Mouse (Mus musculus) stomach, embryonic 15.5 days (tissue): ENCODE measurements at regions not wholly inside any gene's neighbourhood (a gene's known extent, or its start where the extent isn't known, plus 50 kb on each side); places are given as distances from the start of the nearest gene placed in this dataset.

ENCODE experiments used
- ATAC-seq: fragments of 200-750 bp; cut with Nextera tagmentation; 2 replicates; pipeline ENCODE4 v1.8.0; 2017; ENCODE audit warnings: low read depth, moderate number of reproducible peaks, moderate TSS enrichment; ENCODE audit not compliant: insufficient read depth, low FRiP score
- H3K27ac ChIP-seq: fragments of 300-500 bp; sonication (generic); 2 replicates; pipeline ENCODE4 v1.5.1; 2015; ENCODE audit warnings: mild to moderate bottlenecking, inconsistent platforms
- H3K27me3 ChIP-seq: fragments of 300-500 bp; sonication (generic); replicated peaks from 2 replicates; pipeline ENCODE4 v1.6.1; 2015; ENCODE audit warnings: inconsistent platforms
- H3K36me3 ChIP-seq: fragments of 300-500 bp; sonication (generic); 2 replicates; pipeline ENCODE4 v1.6.1; 2015; ENCODE audit warnings: inconsistent platforms
- H3K4me1 ChIP-seq: fragments of 300-500 bp; sonication (generic); 2 replicates; pipeline ENCODE4 v1.6.1; 2015; ENCODE audit warnings: inconsistent platforms
- H3K4me2 ChIP-seq: fragments of 300-500 bp; sonication (generic); 2 replicates; pipeline ENCODE4 v1.6.1; 2015; ENCODE audit warnings: mild to moderate bottlenecking, inconsistent platforms
- H3K4me3 ChIP-seq: fragments of 300-500 bp; sonication (generic); replicated peaks from 2 replicates; pipeline ENCODE4 v1.5.1; 2015; ENCODE audit warnings: inconsistent platforms
- H3K9ac ChIP-seq: fragments of 300-500 bp; sonication (generic); 2 replicates; pipeline ENCODE4 v1.6.1; 2015; ENCODE audit warnings: inconsistent platforms
- H3K9me3 ChIP-seq: fragments of 300-500 bp; sonication (generic); 2 replicates; pipeline ENCODE4 v1.6.1; 2016; ENCODE audit warnings: inconsistent platforms
- WGBS: fragments of 180-500 bp; shearing (Covaris S2); methylation state at CpG from one replicate; pipeline ENCODE4 v1.1.7; 2015; 5-methylcytosine and 5-hydroxymethylcytosine counted together

DNA sequence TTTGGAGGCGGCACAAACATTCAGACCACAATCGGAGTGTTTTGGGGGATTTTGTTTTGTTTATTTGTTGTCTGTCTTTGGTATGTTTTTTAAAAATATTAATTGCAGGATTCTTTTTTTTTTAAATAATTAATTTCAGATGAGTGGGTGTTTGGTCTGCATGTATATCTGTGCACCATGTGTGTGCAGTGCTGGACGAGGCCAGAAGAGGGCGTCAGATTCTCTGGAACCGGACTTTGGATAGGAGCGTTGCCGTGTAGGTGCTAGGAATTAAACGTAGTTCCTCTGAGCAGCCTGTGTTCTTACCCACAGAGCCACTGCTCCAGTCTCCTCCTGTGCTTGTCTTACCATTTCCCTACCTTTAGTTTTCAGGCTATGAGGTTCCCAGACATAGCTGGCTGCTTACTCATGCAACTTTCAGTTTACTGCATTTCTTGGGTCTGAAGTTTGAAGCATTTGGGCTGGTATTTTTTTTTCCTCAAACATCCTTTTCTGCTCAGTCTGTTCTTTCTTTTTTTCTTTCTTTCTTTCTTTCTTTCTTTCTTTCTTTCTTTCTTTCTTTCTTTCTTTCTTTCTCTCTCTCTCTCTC, 95.4 kb upstream of the Arhgap5 start:
- Histone ChIP-seq H3K27me3 (no peaks in the 10 kb centered on the region), H3K36me3 (no peaks in the 10 kb centered on the region), H3K4me3 (no peak overlapping the region), H3K27ac (no peak overlapping the region), H3K9ac (no peak overlapping the region), H3K4me1 (no peaks in the 10 kb centered on the region), H3K4me2 (no peak overlapping the region), H3K9me3 (no peaks in the 10 kb centered on the region)
- WGBS: 89% methylated on average over 8 of the region's 8 CpGs
- no peak for ATAC-seq

DNA sequence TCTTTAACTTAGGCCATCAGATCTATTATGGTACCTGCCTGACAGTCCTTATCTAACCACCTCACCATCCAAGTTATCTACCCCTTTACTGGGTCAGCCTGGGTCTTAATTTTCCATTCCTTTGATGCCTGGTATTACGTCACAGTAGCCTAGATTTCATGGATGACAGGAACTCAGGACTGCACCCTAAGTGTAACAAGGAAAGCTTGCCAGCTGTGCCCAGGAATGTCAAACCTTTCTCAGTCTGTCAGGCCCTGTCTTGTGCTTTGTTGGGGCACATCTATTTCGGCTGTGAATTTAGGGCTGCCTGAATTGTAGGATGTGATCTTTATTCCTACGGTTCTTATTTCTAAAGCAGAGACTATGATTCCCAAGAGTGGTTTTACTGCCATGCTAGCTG, 94.6 kb upstream of the Arhgap5 start:
- WGBS: 84% methylated on average over 3 of the region's 3 CpGs
- H3K9ac ChIP-seq: no peak overlapping the region
- no peaks in the 10 kb centered on the region for H3K27me3 ChIP-seq
- H3K4me1 ChIP-seq: no peaks in the 10 kb centered on the region
- ATAC-seq: no peak
- H3K4me2 ChIP-seq: no peak overlapping the region
- H3K36me3 ChIP-seq: no peaks in the 10 kb centered on the region
- no peaks in the 10 kb centered on the region for H3K9me3 ChIP-seq
- no peak overlapping the region for H3K27ac ChIP-seq
- H3K4me3 ChIP-seq: no peak overlapping the region

DNA sequence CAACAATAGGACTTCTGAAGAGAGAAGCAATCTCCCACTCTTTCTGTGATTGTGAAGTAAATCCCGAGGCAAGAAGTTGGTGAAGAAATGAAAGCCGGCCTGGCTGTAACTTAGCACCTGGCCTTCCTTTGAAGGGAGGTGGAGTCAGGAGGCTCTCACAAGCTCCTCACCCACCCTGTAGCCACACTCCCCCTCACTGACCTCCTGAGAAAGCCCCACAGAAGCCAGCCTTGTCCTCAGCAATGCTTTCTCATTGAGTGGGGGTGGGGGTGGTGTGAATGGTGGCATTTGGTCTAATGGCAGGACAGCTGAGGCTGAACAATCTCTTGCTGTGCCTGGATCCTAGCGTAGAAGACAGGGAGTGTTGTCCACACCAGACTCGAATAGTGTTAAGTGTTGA, 91.6 kb upstream of the Arhgap5 start:
- Histone ChIP-seq H3K27ac (no peak overlapping the region), H3K27me3 (no peaks in the 10 kb centered on the region), H3K4me2 (no peak overlapping the region), H3K4me1 (no peaks in the 10 kb centered on the region), H3K36me3 (no peaks in the 10 kb centered on the region), H3K9ac (no peak overlapping the region), H3K4me3 (no peak overlapping the region), H3K9me3 (no peaks in the 10 kb centered on the region)
- ATAC-seq: no peak
- WGBS: 71% methylated on average over 4 of the region's 4 CpGs

DNA sequence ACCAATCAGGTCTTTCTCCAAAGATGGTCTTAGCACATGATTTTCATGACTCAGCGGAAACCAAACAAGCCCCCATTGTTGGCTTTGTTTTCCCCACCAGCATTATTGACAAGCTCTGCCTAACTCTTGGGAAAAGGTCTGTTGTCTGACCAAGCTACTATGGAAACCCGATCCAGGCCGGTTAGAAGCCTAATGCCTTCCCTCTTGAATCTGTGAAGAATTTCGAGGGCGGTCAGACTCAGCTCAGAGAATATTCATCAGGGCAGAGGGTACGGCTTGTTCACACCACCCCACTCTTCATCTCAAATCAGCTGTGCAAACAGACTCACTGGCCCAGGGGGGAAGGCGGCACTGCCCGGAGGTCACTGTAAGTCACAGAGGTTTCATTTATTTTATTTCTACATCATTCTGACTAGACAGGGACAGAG, 90.7 kb upstream of the Arhgap5 start:
- no peak overlapping the region for H3K27ac ChIP-seq
- no peak overlapping the region for H3K9ac ChIP-seq
- H3K27me3 ChIP-seq: no peaks in the 10 kb centered on the region
- H3K4me2 ChIP-seq: no peak overlapping the region
- H3K4me1 ChIP-seq: no peaks in the 10 kb centered on the region
- no peak for ATAC-seq
- H3K36me3 ChIP-seq: no peaks in the 10 kb centered on the region
- 39% methylated on average over 8 of the region's 8 CpGs for WGBS
- no peak overlapping the region for H3K4me3 ChIP-seq
- H3K9me3 ChIP-seq: no peaks in the 10 kb centered on the region

DNA sequence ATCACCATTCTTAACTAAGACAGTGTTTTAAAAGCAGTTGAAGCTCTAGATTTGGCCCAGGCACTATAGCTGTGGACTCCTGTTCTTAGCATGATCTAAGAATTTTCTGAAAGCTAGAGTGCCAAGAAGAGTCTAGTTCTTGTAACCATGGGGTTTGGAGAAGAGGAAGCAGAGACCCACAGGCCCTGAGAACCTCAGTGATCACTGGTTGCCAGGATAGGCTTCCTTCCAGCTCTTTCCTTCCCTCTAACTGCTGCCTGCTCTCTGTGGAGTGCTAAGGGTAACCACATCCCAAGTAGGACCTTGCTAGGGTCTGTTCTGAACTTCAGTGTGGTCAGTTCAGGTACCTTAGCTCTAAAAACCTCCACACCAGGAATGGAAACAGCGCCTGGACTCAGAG, 81.0 kb upstream of the Arhgap5 start:
- Histone ChIP-seq H3K4me2 (no peak overlapping the region), H3K4me1 (no peaks in the 10 kb centered on the region), H3K27me3 (no peaks in the 10 kb centered on the region), H3K9me3 (no peaks in the 10 kb centered on the region), H3K9ac (no peak overlapping the region), H3K4me3 (no peak overlapping the region), H3K27ac (no peak overlapping the region), H3K36me3 (no peaks in the 10 kb centered on the region)
- 90% methylated on average over 1 of the region's 1 CpGs for WGBS
- no peak for ATAC-seq

DNA sequence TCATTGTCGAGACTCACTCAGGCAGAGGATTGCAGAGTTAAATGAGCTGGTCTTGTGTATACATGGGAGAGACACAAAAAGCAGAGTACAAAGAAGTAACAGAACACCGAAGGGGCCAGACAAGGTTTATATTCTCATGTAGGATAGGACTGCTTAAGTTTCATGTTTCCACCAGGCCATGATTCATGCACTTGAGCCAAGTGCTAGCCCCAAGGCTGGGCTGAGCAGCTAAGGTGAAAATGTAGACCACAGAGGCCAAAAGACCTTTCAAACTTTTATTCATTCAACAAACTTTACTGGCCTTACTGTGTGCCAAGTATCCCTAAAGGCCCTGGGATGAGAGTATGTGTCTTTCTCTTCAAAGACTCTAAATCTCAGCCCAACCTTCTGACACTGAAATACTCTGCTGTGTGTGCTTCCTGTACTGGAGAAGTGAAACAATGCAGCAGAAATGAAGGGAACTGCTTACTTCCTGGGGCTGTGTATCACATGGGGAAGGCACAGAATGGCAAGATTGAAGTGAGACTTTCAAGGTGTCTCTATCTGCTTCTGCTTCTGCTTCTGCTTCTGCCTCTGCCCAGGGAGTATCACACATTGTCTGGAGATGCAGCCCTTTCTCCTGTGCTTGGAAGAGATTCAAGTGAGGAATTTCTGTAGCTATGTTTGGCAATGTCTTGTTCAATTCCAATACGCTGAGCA, 79.3 kb upstream of the Arhgap5 start:
- Histone ChIP-seq H3K27me3 (no peaks in the 10 kb centered on the region), H3K27ac (no peak overlapping the region), H3K36me3 (no peaks in the 10 kb centered on the region), H3K9me3 (no peaks in the 10 kb centered on the region), H3K4me1 (no peaks in the 10 kb centered on the region), H3K9ac (no peak overlapping the region), H3K4me2 (no peak overlapping the region), H3K4me3 (no peak overlapping the region)
- WGBS: 67% methylated on average over 3 of the region's 3 CpGs
- no peak for ATAC-seq

DNA sequence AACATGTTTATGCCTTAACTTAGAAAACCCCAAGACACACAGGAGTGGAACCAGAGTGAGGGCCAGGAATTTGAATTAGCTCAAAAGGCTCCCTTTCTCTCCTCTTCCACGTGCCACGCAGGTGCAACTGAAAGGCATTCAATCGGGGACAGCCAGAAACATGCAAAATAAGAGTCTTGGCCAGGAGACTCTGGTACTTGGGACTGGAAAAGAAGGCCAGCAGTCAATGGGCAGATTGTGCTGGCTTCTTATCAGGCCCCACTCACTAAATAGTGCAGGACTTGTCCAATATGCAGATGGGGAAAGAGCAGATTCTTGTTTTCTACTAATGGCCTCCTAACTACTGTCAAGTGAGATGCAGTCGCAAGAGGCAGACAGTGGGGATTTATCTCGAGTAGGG, 73.8 kb upstream of the Arhgap5 start:
- no peaks in the 10 kb centered on the region for H3K4me1 ChIP-seq
- no peak overlapping the region for H3K27ac ChIP-seq
- ATAC-seq: no peak
- 73% methylated on average over 5 of the region's 5 CpGs for WGBS
- no peaks in the 10 kb centered on the region for H3K9me3 ChIP-seq
- H3K36me3 ChIP-seq: no peaks in the 10 kb centered on the region
- H3K4me2 ChIP-seq: no peak overlapping the region
- no peaks in the 10 kb centered on the region for H3K27me3 ChIP-seq
- no peak overlapping the region for H3K4me3 ChIP-seq
- no peak overlapping the region for H3K9ac ChIP-seq

DNA sequence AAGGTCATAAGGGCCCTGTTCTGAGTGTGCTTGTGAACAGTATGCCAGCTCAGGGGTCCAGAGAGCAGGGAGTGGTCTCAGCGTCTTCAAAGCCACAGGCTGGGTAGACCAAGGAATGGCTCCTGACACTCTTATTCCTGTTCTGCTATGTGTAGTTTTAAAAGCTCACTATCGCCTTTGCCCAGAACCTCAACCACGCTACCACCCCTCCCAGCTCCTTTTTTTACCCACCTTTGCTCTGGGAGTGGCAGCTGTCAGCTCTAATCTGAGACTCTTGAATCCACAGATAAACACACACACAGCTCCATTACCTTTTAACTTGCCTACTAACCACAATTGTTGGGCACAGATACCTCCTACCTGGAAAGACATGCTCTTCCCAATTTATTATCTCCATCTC, 71.8 kb upstream of the Arhgap5 start:
- 79% methylated on average over 3 of the region's 3 CpGs for WGBS
- Histone ChIP-seq H3K4me3 (no peak overlapping the region), H3K4me1 (no peaks in the 10 kb centered on the region), H3K27me3 (no peaks in the 10 kb centered on the region), H3K4me2 (no peak overlapping the region), H3K9me3 (no peaks in the 10 kb centered on the region), H3K9ac (no peak overlapping the region), H3K27ac (no peak overlapping the region), H3K36me3 (no peaks in the 10 kb centered on the region)
- no peak for ATAC-seq

DNA sequence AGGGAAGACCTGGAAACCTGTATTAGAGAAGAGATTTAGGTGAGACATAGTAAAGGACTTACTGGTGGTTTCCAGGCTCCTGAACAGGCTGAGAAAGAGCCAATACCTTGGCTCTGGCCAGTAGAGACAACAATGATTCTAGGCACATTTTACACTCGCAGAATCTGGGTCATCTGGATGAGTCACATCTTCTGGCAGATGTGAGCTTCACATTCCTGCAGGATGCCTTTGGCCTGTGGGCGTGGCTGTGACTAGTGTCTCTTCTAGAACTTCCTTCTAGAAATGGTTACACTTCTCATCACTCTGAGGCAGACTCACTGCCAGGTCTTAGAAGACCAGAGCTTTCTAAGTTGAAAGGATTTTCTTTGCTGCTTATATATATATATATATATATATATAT, 69.8 kb upstream of the Arhgap5 start:
- ATAC-seq: no peak
- Histone ChIP-seq H3K9ac (no peak overlapping the region), H3K27me3 (no peaks in the 10 kb centered on the region), H3K4me3 (no peak overlapping the region), H3K4me1 (no peaks in the 10 kb centered on the region), H3K36me3 (no peaks in the 10 kb centered on the region), H3K27ac (no peak overlapping the region), H3K9me3 (no peaks in the 10 kb centered on the region), H3K4me2 (no peak overlapping the region)
- 60% methylated on average over 2 of the region's 2 CpGs for WGBS

DNA sequence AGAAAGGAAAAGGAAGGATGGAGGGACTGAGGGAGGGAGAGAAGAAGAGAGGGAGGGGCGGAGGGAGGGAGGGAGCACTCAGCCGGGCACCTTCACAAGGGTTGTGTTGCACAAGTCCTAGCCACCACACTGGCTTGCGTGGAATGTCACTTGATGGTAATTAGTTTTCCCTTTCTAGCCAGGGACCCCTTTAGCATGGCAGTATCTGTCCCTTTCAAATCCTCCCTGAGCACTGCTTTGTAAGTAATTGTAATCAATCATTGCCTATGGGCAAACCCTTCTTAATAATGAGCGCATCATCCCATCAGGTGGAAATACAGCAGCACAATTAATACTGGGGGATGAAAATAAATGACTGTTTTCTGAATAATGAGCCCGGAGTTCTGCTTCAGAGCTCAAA, 68.5 kb upstream of the Arhgap5 start:
- Histone ChIP-seq H3K4me1 (no peaks in the 10 kb centered on the region), H3K4me3 (no peak overlapping the region), H3K4me2 (no peak overlapping the region), H3K27me3 (no peaks in the 10 kb centered on the region), H3K27ac (no peak overlapping the region), H3K9ac (no peak overlapping the region), H3K36me3 (no peaks in the 10 kb centered on the region), H3K9me3 (no peaks in the 10 kb centered on the region)
- WGBS: 67% methylated on average over 5 of the region's 5 CpGs
- no peak for ATAC-seq

DNA sequence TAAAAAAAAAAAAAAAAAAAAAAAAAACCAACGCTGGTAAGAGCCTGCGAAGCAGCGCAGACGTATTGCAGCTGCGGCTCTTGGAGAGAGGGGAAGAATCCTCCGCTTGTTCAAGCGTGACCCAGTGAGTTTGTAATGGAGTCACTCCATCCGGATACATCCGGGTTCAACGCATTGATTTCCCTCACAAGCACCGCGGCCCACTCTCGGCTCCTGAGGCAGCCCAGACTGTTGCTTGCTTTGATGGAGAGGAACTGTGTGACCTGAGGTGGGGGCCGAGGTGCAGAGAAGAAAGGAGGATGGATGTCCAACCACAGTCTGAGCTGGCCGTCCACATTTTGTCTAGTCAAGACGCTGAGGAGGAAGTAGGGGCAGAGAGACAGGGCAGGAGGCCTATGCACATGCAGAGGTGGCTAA, 68.0 kb upstream of the Arhgap5 start:
- Histone ChIP-seq H3K27ac (no peak overlapping the region), H3K9ac (no peak overlapping the region), H3K4me2 (no peak overlapping the region), H3K4me3 (no peak overlapping the region), H3K4me1 (no peaks in the 10 kb centered on the region), H3K27me3 (no peaks in the 10 kb centered on the region), H3K36me3 (no peaks in the 10 kb centered on the region), H3K9me3 (no peaks in the 10 kb centered on the region)
- ATAC-seq: no peak
- 62% methylated on average over 16 of the region's 16 CpGs for WGBS

DNA sequence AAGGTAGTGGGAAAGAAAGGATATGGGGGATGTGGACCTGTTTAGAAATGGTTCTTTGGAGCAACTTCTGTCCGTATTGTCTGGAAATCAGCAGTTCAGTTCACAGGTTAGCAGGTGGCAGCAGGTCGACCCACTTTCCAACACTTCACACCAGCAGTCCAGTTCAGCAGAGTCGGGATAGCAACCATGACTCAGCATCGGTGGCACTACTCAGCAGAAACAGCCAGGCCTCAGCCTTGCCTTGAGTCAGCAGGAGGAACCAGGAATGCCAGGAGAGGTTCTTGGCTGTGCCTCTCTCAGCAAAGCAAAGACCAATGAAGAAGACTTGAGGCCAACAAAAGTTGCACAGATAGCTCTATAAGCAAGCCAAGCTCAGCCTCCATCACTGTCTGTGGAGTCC, 66.8 kb upstream of the Arhgap5 start:
- 91% methylated on average over 4 of the region's 4 CpGs for WGBS
- H3K4me3 ChIP-seq: no peak overlapping the region
- H3K27me3 ChIP-seq: no peaks in the 10 kb centered on the region
- no peaks in the 10 kb centered on the region for H3K36me3 ChIP-seq
- H3K4me2 ChIP-seq: no peak overlapping the region
- H3K4me1 ChIP-seq: no peaks in the 10 kb centered on the region
- ATAC-seq: no peak
- no peaks in the 10 kb centered on the region for H3K9me3 ChIP-seq
- no peak overlapping the region for H3K27ac ChIP-seq
- H3K9ac ChIP-seq: no peak overlapping the region

DNA sequence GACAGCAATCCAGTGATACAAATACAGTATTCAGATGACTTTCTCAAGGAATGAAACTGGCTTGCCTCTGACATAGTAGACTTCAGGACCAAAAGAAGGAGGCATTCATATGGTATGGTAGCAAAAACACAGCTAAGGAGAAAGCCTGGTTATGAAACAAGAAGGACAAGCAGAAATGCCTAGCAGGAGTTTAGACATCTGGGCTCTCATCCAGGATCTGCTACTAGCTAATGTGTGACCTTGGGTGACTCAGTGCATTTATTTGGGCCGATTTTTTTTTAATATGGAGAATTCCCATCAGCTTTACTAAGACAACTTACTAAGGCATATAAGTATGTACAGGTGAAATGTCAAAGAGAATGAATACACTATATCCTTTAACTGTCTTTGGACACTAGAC, 64.5 kb upstream of the Arhgap5 start:
- Histone ChIP-seq H3K36me3 (no peaks in the 10 kb centered on the region), H3K27me3 (no peaks in the 10 kb centered on the region), H3K4me2 (no peak overlapping the region), H3K9me3 (no peaks in the 10 kb centered on the region), H3K9ac (no peak overlapping the region), H3K4me3 (no peak overlapping the region), H3K4me1 (no peaks in the 10 kb centered on the region), H3K27ac (no peak overlapping the region)
- 66% methylated on average over 1 of the region's 1 CpGs for WGBS
- ATAC-seq: no peak
